Mouse (Mus musculus): ENCODE data around the gene 9530077C05Rik. TPM values are rescaled to one million over a fixed set of nuclear protein-coding genes. Genes with fewer than 3 reads are reported as not detected.

Gene 9530077C05Rik
- total RNA-seq, 1 experiment from 2014 or later: 5.2 TPM

Other genes starting within 250 kb of the 9530077C05Rik start
- not detected in 2 replicates for gene Zfp872, start 223.4 kb upstream of the 9530077C05Rik start, total RNA-seq (2017)
- gene Zfp809, start 185.8 kb upstream of the 9530077C05Rik start, total RNA-seq (2017): 38.4 and 41.9 TPM in 2 replicates
- 10.6 and 14.0 TPM in 2 replicates for gene Zfp599, start 151.6 kb upstream of the 9530077C05Rik start, total RNA-seq (2017)
- 13.1 and 20.7 TPM in 2 replicates for gene Zfp810, start 103.9 kb upstream of the 9530077C05Rik start, total RNA-seq (2017)
- 49.2 and 53.5 TPM in 2 replicates for gene Anln, start 22.3 kb upstream of the 9530077C05Rik start, total RNA-seq (2017)
- not detected in 2 replicates for gene Gm17545, start 42.8 kb downstream of the 9530077C05Rik start, total RNA-seq (2017)
- gene Rp9, start 58.2 kb downstream of the 9530077C05Rik start, total RNA-seq (2017): 182 and 193 TPM in 2 replicates
- gene Bbs9, start 64.2 kb downstream of the 9530077C05Rik start, total RNA-seq (2017): 16.9 and 20.0 TPM in 2 replicates

Measured in common myeloid progenitor, adult 5-6 weeks (primary cell).